Mouse (Mus musculus): ENCODE results near the gene Fbxw4. TPM values are rescaled to one million over a fixed set of nuclear protein-coding genes. Genes with fewer than 3 reads are reported as not detected.

Gene Fbxw4
- polyA plus RNA-seq, 1 experiment from 2014 or later, result 2.3 TPM

DNA sequence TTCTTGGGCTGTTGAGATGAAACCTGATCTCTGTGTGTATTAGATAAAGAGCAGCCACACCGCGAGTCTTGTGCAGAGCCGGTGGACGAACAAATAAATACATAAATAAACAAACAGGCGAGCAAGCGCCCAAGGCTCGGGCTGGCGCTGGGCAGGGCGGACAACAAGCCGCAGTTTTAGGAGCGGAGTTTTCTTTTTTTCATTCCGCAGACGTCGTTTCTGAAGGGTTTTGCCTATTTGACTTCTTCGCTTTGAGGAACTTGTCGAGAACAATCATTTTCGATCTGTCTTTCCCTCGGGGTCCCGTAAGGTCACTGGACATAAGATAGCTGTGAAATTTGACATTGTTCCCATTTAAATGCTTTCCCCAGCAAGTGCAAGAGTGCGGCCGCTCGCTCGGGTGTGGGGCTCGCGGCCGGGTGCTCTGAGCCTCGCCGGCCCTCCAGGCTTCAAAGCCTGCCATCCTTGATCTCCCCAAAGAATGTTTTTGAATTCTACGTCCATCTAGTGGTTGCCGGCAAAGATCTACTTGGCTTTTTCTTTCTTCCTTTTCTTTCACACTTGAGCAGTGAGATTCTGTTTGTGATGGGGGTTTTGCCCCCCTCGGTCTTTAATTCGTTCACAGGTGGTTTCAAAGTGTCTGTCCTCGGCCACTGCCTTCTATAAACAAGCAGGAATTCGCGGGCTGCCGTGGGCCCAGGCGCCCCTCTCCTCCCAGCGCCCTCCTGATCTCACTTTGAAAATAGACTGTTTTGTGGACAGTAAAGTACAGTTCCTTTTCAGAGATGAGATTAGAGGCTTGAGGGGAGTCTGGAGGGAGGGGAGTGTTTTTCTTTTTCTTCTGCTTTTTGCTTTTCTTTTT, 15.8 kb upstream of the Fbxw4 start:
- H3K4me3 ChIP-seq (replicated peaks), result peak overlapping the region; percentile 61
- no peaks in the 10 kb centered on the region for H3K36me3 ChIP-seq
- peak overlapping the region; percentile 71 for H3K9ac ChIP-seq
- DNase-seq, result peak; percentile 13
- no peaks in the 10 kb centered on the region for H3K9me3 ChIP-seq (replicated peaks)
- WGBS (ENCODE audit: insufficient replicate concordance), result under 1% methylated on average over 38 of the region's 38 CpGs
- H3K27me3 ChIP-seq, result peaks cover 37% of the 10 kb centered on the region
- H3K4me2 ChIP-seq, result peak overlapping the region; percentile 89
- peak; percentile 80 for ATAC-seq (ENCODE audit: low read depth)
- peaks cover 28% of the 10 kb centered on the region for H3K4me1 ChIP-seq (replicated peaks)
- peak overlapping the region; percentile 63 for H3K27ac ChIP-seq

DNA sequence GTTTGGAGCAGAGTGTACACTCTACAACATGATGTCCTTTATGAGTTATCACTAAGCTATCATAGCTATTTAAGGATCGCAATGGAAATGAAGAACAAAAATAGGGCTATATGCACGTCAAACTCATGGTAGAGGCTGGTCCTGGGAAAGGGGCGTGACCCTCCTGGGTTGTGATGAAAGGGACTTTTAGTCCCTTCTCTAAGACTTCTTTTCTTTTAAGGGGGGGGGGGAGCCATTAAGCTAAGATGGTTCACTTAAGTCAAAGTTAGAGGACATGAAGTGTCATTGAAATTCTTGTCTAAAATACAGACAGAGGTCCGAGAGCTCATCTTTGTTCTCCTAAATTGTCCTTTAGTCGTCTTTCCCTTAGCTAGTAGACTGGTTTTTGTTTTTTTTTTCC, 15.1 kb upstream of the Fbxw4 start:
- H3K27ac ChIP-seq, result no peak overlapping the region
- peak overlapping the region; percentile 71 for H3K9ac ChIP-seq

DNA sequence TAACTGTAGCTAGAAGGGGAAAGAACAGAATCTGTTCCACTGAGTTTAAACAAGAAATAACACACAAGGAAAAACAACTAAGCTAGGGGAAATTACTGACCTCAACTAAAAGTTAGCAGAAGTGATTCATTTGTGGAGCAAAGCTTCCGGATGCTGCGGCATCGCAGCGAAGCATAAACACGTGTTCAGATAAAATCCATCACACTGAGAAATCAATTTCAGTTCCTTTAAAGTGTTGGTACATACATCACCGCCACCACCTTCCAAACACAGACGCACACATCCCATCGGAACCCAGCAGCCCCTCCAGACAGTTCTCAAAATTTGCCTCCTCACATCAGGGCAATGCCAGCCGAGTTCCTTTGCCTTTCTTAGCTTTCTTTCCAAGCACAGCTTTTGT, 12.9 kb upstream of the Fbxw4 start:
- 76% methylated on average over 9 of the region's 9 CpGs for whole genome bisulfite sequencing (ENCODE audit: insufficient replicate concordance)
- Histone ChIP-seq H3K27ac (no peak overlapping the region), H3K4me3 (replicated peaks) (no peak overlapping the region), H3K4me2 (no peak overlapping the region), H3K27me3 (peaks cover 33% of the 10 kb centered on the region), H3K9ac (no peak overlapping the region), H3K9me3 (replicated peaks) (no peaks in the 10 kb centered on the region), H3K36me3 (no peaks in the 10 kb centered on the region), H3K4me1 (replicated peaks) (peaks cover 20% of the 10 kb centered on the region)
- no peak for ATAC-seq (ENCODE audit: low read depth)
- DNase-seq, result no peak

More for the DNA sequence above, 15.1 kb upstream of the Fbxw4 start:
- H3K27me3 ChIP-seq, result peaks cover 37% of the 10 kb centered on the region
- peak overlapping the region; percentile 89 for H3K4me2 ChIP-seq
- H3K9me3 ChIP-seq (replicated peaks), result no peaks in the 10 kb centered on the region
- ATAC-seq (ENCODE audit: low read depth) (no peak), DNase-seq (no peak)
- H3K36me3 ChIP-seq, result no peaks in the 10 kb centered on the region
- H3K4me1 ChIP-seq (replicated peaks), result peaks cover 21% of the 10 kb centered on the region
- WGBS (ENCODE audit: insufficient replicate concordance), result 26% methylated on average over 5 of the region's 5 CpGs
- peak overlapping the region; percentile 61 for H3K4me3 ChIP-seq (replicated peaks)

DNA sequence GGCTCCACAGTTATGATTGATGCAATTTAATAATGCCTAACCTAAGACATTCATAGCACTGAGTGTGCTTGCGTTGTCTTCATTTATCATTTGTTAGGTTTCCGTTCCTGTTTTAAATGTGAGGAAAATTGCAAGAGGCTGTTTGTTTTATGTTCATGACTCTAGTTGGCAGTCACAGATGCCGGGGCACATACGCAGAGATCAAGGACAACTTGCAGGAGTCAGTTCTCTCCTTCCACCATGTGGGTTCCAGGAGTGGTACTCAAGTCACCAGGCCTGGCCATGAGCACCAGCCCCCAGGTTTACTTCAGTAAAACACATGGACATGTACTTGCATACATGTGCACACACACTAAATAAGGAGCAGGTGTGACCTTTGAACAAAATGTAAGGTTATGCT, 8.9 kb upstream of the Fbxw4 start:
- H3K4me2 ChIP-seq, result no peak overlapping the region
- H3K36me3 ChIP-seq, result no peaks in the 10 kb centered on the region
- DNase-seq (no peak), ATAC-seq (ENCODE audit: low read depth) (no peak)
- peaks cover 25% of the 10 kb centered on the region for H3K27me3 ChIP-seq
- H3K9me3 ChIP-seq (replicated peaks), result no peaks in the 10 kb centered on the region
- no peak overlapping the region for H3K4me3 ChIP-seq (replicated peaks)
- no peak overlapping the region for H3K27ac ChIP-seq
- 86% methylated on average over 4 of the region's 4 CpGs for WGBS (ENCODE audit: insufficient replicate concordance)
- H3K4me1 ChIP-seq (replicated peaks), result no peaks in the 10 kb centered on the region
- no peak overlapping the region for H3K9ac ChIP-seq

DNA sequence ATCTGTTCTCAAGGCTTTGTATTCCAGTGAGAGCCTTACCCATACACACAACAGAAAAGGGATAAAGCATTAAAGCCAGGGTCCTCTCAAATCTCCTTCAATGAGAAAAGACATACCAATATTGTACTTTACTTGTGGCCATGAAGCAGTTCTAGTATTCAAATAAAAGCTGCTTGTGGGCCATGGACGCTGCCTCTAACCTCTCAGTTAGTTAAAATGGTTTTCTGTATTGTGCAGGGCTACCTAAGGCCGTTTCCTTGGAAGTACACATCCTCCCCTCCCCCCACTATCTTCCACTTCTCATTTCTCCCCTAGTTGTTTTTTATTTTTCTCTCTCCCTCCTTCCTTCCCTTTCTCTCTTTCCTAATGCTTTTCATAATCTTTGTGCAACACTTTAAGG, 3.7 kb upstream of the Fbxw4 start:
- no peak overlapping the region for H3K4me3 ChIP-seq (replicated peaks)
- no peak overlapping the region for H3K4me2 ChIP-seq
- H3K27me3 ChIP-seq, result no peaks in the 10 kb centered on the region
- 40% methylated on average over 2 of the region's 2 CpGs for WGBS (ENCODE audit: insufficient replicate concordance)
- H3K4me1 ChIP-seq (replicated peaks), result peaks cover 14% of the 10 kb centered on the region
- H3K36me3 ChIP-seq, result no peaks in the 10 kb centered on the region
- no peaks in the 10 kb centered on the region for H3K9me3 ChIP-seq (replicated peaks)
- DNase-seq (no peak), ATAC-seq (ENCODE audit: low read depth) (no peak)
- H3K27ac ChIP-seq, result no peak overlapping the region
- H3K9ac ChIP-seq, result no peak overlapping the region

DNA sequence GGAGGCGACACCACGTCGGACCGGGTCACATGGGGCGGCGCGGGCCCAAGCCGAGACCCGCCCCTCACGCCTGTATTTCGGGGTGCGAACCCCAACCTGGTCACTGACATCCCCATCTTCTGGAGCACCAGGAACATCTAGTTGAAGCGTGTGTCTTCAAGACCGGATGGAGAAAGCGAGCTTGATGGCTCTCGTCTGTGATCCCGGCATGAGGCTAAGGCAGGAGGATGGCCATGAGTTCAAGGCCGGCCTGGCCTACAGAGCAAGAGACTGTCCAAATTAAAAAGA, 335 bp upstream of the Fbxw4 start:
- H3K36me3 ChIP-seq, result no peaks in the 10 kb centered on the region
- peaks cover 39% of the 10 kb centered on the region for H3K4me1 ChIP-seq (replicated peaks)
- no peaks in the 10 kb centered on the region for H3K9me3 ChIP-seq (replicated peaks)
- no peaks in the 10 kb centered on the region for H3K27me3 ChIP-seq
- ATAC-seq (ENCODE audit: low read depth) (no peak), DNase-seq (peak; percentile 61)
- peak overlapping the region; percentile 99 for H3K4me3 ChIP-seq (replicated peaks)
- H3K9ac ChIP-seq, result peak overlapping the region; percentile 100
- peak overlapping the region; percentile 86 for H3K4me2 ChIP-seq
- H3K27ac ChIP-seq, result peak overlapping the region; percentile 96
- 16% methylated on average over 18 of the region's 18 CpGs for whole genome bisulfite sequencing (ENCODE audit: insufficient replicate concordance)

DNA sequence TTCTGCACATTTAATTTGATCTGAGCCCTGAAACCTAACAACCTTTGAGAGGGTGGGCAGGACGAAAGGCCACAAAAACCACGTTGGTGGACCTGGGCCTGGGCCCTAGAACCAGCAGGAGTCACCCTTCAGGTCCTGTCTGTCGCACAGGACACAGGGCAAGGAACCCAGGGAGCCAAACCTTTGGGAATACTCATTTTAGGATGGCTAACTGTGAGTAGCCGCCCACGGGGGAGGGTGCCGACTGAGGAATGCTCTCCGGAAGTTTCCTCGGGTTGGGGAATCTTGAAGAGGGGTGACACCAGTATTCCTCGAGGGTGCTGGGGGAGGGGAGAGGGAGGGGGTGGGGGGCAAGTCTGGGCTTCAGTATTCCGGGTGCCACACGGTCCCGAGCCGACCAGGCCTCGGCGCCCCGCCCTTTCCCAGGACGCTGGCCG, 793 bp downstream of the Fbxw4 start:
- H3K4me2 ChIP-seq, result peak overlapping the region; percentile 86
- peak; percentile 35 for ATAC-seq (ENCODE audit: low read depth)
- H3K27me3 ChIP-seq, result no peaks in the 10 kb centered on the region
- peak overlapping the region; percentile 100 for H3K9ac ChIP-seq
- H3K27ac ChIP-seq, result peak overlapping the region; percentile 96
- H3K4me3 ChIP-seq (replicated peaks), result peak overlapping the region; percentile 99
- H3K4me1 ChIP-seq (replicated peaks), result peaks cover 47% of the 10 kb centered on the region
- WGBS (ENCODE audit: insufficient replicate concordance), result 1% methylated on average over 18 of the region's 18 CpGs
- peak; percentile 29 for DNase-seq
- H3K36me3 ChIP-seq, result no peaks in the 10 kb centered on the region
- no peaks in the 10 kb centered on the region for H3K9me3 ChIP-seq (replicated peaks)

DNA sequence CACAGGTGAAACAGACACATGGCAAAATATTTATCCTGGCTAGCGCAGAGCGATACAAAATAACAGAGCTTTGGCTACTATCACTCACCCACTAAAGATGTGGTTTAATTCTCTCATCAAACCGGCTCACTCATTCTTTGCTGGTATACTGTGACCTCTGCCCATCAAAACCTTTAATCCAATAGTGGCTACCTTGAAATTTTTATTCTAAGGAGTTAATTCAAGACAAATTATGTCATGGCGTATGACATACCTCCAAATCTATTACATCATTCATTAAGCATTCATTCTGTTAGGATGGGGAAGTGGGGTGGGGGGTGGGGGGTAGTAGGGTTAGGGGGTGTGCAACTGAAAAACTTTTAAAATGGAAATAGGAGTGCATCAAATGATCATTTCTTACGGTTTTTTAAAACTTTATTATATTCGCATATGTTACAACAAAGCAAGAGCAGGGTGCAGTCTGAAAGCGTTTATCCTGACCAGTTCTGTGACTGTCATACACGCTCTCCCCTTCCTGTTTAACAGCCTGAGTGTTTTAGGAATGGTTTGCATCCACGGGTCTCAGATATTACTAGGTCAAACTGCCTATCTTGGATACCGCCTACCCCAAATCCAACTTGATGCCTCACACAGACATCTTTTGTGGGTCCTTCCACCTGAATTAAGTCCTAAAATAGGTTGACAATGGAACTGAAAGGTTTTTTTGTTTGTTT, 1.4 kb downstream of the Fbxw4 start:
- peaks cover 52% of the 10 kb centered on the region for H3K4me1 ChIP-seq (replicated peaks)
- ATAC-seq (ENCODE audit: low read depth), result 0 out of 2 replicates have a peak, but pooled peaks have one; percentile 24

DNA sequence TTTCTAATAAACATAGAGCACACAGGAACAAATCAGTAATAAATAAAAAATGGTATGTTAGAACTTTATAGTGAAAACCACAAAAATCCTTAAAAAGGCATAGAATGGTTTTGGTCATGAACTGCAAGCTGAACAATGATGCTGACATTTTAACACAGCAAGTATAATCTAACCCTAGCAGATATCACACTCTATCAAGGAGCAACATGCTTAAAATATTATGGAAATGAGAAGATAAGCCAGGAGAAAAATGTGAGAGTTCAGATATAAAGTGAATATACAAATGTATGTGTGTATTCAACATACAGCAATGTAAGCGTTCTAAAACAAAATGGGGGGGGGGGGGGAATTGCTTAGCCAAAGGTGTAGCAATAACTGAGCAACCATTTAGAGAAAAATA, 2.3 kb downstream of the Fbxw4 start:
- H3K4me2 ChIP-seq, result peak overlapping the region; percentile 37; the same call in 1 of the 2 replicates
- no peak overlapping the region for H3K9ac ChIP-seq
- WGBS (ENCODE audit: insufficient replicate concordance), result 30% methylated on average over 1 of the region's 1 CpGs
- DNase-seq (no peak), ATAC-seq (ENCODE audit: low read depth) (peak; percentile 52)
- no peaks in the 10 kb centered on the region for H3K36me3 ChIP-seq
- peak overlapping the region; percentile 99 for H3K4me3 ChIP-seq (replicated peaks)
- H3K4me1 ChIP-seq (replicated peaks), result peaks cover 59% of the 10 kb centered on the region
- H3K27ac ChIP-seq, result peak overlapping the region; percentile 96
- H3K9me3 ChIP-seq (replicated peaks), result no peaks in the 10 kb centered on the region
- H3K27me3 ChIP-seq, result no peaks in the 10 kb centered on the region

More for the DNA sequence above, 1.4 kb downstream of the Fbxw4 start:
- Histone ChIP-seq H3K9me3 (replicated peaks) (no peaks in the 10 kb centered on the region), H3K9ac (peak overlapping the region; percentile 100), H3K4me3 (replicated peaks) (peak overlapping the region; percentile 99), H3K4me2 (peak overlapping the region; percentile 86), H3K27ac (peak overlapping the region; percentile 96), H3K27me3 (no peaks in the 10 kb centered on the region), H3K36me3 (no peaks in the 10 kb centered on the region)
- DNase-seq, result peak; percentile 25
- 37% methylated on average over 10 of the region's 10 CpGs for whole genome bisulfite sequencing (ENCODE audit: insufficient replicate concordance)

DNA sequence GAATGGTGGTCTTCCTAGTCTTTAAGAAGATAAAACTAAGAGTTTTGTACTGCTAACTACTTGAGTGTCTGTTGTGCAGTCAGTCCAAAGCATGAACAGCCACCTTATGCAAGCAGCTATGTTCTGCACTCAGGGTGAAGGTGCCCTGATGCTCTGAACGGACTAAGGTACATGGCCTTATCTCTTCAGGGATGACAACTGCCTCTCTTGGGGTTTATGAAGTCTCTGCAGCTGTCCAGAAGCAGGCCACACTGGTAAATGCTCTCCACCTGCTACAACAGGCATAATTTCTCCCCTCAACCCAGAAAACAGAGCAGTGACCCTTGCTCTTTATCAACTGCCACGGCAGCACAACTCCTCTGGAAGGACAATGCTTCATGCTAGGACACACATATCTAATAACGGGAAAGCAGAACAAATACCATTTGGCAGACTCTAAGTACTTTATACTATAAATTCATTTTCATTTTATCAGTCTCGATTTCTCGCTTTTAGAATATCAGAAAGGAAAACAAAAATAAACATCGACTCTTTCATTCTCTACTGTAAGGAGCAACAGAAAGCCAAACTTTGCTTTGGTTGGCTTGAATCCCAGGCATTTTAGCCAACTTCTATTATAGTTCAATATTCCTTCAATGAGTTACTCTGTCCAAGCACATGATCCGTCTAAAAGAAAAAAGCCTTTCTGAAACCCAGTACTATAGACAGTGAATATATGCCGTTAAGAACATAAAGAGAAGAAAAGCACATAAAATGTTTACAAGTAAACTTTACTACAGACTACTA, 3.1 kb downstream of the Fbxw4 start:
- H3K9me3 ChIP-seq (replicated peaks), result no peaks in the 10 kb centered on the region
- DNase-seq, result peak; percentile 36
- no peaks in the 10 kb centered on the region for H3K36me3 ChIP-seq
- peaks cover 67% of the 10 kb centered on the region for H3K4me1 ChIP-seq (replicated peaks)
- no peaks in the 10 kb centered on the region for H3K27me3 ChIP-seq
- 45% methylated on average over 8 of the region's 8 CpGs for WGBS (ENCODE audit: insufficient replicate concordance)
- peak overlapping the region; percentile 48 for H3K4me2 ChIP-seq
- peak overlapping the region; percentile 30 for H3K9ac ChIP-seq
- peak overlapping the region; percentile 85 for H3K27ac ChIP-seq
- ATAC-seq (ENCODE audit: low read depth), result no peak
- no peak overlapping the region; the same call in 1 of the 2 replicates for H3K4me3 ChIP-seq (replicated peaks)

DNA sequence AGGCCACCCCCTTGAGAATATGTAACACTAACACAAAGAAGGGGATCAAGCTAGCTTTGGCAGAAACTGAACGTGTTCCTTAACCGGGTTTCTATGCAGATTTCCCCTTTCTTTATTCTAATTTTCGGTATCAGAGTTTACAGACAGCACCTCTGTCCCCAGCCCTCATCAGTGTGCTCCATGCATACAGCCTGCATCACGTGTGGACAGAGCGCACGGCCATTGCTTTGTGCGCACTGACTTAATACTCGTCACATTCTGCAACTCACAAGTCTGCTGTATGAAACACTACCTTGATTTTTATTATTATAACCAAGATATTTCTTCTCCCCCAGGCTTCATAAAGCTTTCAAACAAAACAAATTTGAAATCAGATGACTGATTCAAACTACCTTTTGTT, 4.2 kb downstream of the Fbxw4 start:
- DNase-seq (no peak), ATAC-seq (ENCODE audit: low read depth) (no peak)
- no peak overlapping the region for H3K9ac ChIP-seq
- peaks cover 74% of the 10 kb centered on the region for H3K4me1 ChIP-seq (replicated peaks)
- no peaks in the 10 kb centered on the region for H3K36me3 ChIP-seq
- no peaks in the 10 kb centered on the region for H3K9me3 ChIP-seq (replicated peaks)
- H3K27ac ChIP-seq, result peak overlapping the region; percentile 85
- WGBS (ENCODE audit: insufficient replicate concordance), result 78% methylated on average over 8 of the region's 8 CpGs
- H3K4me2 ChIP-seq, result no peak overlapping the region
- no peak overlapping the region for H3K4me3 ChIP-seq (replicated peaks)
- H3K27me3 ChIP-seq, result no peaks in the 10 kb centered on the region
